Mouse (Mus musculus) G1E (cell line): Measurements from ENCODE around the gene Prpsap2.

ENCODE experiments used
- CTCF ChIP-seq: IDR thresholded peaks from 2 replicates; pipeline ENCODE4 v1.5.1; 2012; ENCODE audit warnings: low read depth, low read length, inconsistent platforms, mixed read lengths
- GATA1 ChIP-seq: IDR thresholded peaks from 2 replicates; pipeline ENCODE4 v1.6.1; 2012; ENCODE audit warnings: borderline replicate concordance, low read length, inconsistent platforms, mixed read lengths
- POLR2AphosphoS5 ChIP-seq: IDR thresholded peaks from 2 replicates; pipeline ENCODE4 v1.6.1; 2012; ENCODE audit warnings: low read depth, low read length, inconsistent platforms; ENCODE audit not compliant: insufficient replicate concordance

DNA sequence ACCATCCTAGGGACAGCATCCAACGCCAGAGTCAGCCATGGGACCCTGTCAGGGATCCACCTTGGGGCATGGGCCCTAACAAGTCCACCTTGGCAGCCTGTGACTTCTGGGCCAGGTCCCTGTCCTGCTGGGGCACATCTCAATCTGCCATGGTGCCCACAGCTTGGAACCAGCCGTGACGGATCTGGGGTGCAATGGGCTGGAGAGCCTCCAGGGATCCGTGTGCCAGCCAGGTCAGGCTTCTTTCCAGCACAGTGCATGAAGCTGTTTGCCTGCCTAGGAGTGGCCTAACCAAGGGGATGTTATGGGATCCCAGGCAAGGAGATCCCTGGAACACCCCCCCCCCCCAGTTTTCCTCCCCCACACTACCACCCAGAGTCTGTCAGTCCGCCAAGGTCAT is 68.9 kb downstream of the Prpsap2 start:
- no peak for TF ChIP-seq CTCF
- TF ChIP-seq GATA1, result no peak
- TF ChIP-seq POLR2AphosphoS5, result no peak
